Mouse (Mus musculus) layer of hippocampus, postnatal 14 days (tissue): Measurements from ENCODE around the gene Maff. TPM values are rescaled to one million over a fixed set of nuclear protein-coding genes. Genes with fewer than 3 reads are reported as not detected.
A peak's percentile ranks its signal among the peaks of the same experiment; 100 is the strongest.

ENCODE experiments used
- DNase-seq, 2 experiments: peaks; one replicate each; pipeline ENCODE4 v3.0.0; 2021 to 2022; ENCODE audit warnings: low spot score in 2 of 2, mixed read lengths in 1 of 2
- long read RNA-seq, 2 experiments: library from polyadenylated mRNA; stranded (forward); transcript quantifications; one replicate each; pipeline ENCODE4 v2.0.0; 2021
- total RNA-seq, 2 experiments: library from RNA; stranded (reverse); gene quantifications; 2 replicates each; pipeline ENCODE4 v1.2.3; 2021

Maff gene
- 1 to 10 TPM; 1.7 to 2.0 TPM for total RNA-seq
- long read RNA-seq, experiment 1: 0 reads
- long read RNA-seq, experiment 2, partial matches to known transcripts: 0 of 1 reads
- long read RNA-seq, experiment 2, other reads (novel, unspliced or antisense): 0 of 1 reads

GRCm38 (mm10) chr15:79346051-79346793 is at the start of gene Maff:
Gene Maff, plus strand, starts transcription at chr15:79346621.
- no peak for DNase-seq

DNA sequence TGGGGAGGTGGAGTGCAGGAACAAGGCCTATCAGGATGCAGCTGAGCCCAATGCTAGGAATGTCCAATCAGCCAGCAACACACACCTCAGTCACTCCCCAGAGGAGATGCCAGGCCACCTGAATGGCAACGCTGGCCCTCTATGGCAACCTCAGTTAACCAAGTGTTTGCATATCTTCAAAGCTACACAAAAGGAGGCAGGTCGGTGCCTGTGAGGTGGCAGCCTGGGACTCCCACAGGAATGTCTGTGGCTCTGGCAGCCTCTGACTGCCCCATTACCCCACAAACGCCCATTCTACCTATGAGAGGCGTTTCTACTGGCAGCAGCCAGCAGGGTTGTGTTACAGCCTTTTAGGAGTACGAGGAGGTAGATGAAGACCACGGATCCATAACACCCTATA is 47.9 kb upstream of the Maff start:
- DNase-seq: no peak

- DNase-seq: no peak
Measured at GRCm38 (mm10) chr15:79299563-79300155, 46.8 kb upstream of the Maff start.

DNA sequence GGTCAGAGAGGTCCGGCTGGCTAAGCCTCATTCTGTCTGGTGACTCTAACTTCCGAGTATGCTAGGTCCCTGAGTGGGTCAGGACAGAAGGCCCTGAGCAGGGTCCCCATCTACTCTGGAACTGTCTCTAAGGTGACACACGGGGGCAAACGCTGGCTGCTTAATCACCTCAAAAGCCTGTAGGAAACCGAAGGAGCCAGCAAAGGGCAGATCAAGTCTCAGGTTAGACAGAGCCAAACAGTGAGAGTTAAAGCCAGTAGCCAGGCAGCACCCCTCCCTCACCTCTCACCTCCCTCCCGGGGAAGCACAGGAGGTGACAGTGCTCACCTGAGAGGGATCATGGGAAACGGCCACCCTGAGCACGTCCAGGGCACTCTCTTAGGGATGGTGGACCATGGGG is 42.7 kb upstream of the Maff start:
- no peak for DNase-seq

DNA sequence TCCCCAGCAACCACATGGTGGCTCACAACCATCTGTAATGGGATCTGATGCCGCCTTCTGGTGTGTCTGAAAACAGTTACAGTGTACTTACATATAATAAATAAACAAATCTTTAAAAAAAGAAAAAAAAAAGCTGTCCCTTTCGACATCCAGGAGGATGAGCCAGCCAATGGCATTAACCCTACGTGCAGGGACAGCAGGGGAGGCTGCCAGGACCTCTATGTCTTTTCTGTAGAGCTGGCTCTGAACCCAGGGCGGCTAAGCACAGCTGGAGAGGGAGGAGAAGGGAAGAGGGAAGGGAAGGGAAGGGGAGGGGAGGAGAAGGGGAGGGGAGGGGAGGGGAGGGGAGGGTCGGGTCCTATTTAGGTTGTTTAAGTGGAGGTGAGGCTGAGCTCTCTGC is 41.6 kb upstream of the Maff start:
- no peak for DNase-seq

DNA sequence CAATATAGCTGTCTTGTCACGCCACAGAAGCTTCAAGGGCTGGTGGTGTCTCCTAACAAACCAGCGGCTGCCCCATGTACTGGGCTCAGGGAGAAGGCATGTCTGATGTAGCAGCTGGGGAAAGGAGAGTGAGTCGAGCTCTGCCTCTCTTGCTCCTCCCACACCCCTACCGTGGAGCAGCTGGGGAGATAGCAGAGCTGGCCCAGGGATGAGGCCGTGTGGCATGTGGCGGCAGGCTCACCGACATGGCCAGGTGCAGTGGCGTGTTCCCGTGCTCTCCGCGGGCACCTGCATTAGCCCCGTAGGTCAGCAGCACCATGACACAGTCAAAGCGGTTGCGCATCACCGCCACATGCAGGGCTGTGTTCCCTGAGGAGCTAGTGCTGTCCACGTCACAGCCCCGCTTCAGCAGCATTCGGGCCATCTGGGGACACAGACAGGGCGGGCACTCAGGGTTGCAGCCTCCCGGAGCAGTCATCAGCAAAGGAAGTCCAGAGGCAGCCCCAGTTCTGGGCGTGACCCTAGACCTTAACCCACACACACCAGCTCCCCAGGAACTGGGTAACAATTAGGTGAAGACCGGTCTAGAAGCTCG is 40.3 kb upstream of the Maff start:
- no peak for DNase-seq

- DNase-seq: no peak
Measured at GRCm38 (mm10) chr15:79307861-79308260, 38.6 kb upstream of the Maff start.

DNA sequence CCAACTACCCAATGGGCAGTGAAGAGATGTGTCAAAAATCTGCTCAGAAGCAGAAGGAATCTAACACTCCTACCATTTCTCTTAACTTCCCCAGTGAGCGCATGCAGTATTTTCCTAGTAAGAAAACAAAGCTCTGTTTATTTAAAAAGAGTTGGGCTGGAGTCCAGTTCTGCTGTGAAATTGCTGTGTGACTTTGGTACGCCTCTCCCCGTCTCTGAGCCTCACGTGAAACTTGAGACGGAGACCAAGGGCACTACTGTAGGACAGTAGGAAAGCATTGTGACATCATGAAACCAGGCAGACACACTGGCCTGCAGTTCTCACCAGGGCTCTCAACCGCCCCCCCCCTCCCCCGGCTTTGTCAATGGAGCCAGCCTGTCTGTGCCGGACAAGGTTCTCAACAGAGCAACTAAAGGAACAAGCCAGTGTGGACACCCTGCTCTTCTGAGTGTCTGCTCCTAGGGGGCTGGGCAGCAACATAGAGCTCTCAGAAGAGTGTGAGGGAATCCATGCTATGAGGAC is 32.5 kb upstream of the Maff start:
- DNase-seq: no peak

GRCm38 (mm10) chr15:79321733-79322190 is 24.7 kb upstream of the Maff start:
- DNase-seq: no peak

- DNase-seq: no peak
Measured at GRCm38 (mm10) chr15:79322281-79322990, 24.0 kb upstream of the Maff start.

GRCm38 (mm10) chr15:79322991-79323790 is 23.2 kb upstream of the Maff start:
- DNase-seq: no peak

DNA sequence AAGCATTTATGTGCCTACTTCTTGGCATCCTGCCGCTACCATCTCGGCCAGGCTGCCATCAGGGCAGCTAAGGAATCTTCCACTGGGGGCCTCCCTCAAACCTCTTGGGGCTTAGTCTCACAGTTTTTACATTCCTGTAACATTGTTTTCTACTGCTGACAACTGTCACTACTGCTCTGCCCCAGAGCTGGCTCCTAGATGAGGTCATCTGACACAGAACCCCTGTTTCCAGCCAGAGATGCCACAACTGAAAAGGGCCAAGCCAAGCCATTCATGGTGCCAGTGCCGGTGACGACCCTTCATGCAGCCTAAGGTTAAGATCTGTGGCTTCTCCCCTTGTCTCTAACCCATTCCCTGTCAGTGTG is 22.6 kb upstream of the Maff start:
- DNase-seq: no peak

- DNase-seq: no peak
Measured at GRCm38 (mm10) chr15:79324373-79324772, 22.0 kb upstream of the Maff start.

- DNase-seq: no peak
Measured at GRCm38 (mm10) chr15:79325742-79326141, 20.7 kb upstream of the Maff start.

DNA sequence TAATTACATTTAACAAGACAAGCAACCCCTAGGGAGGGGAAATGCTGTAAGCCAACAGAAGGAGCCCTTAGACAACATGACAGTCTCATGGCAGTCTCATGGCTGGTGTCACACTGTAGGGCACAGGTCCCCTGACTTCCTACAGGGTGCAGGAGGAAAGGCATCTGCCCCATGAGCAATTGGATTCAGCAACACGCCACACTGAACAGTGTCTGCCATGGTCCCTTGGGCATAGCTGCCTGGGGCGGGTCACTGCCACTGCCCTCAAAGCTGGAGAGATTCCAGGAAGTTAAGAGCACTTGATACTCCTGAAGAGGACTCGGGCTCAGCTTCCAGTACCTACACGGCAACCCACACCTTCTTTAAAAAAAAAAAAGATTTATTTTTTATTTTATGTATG is 20.2 kb upstream of the Maff start:
- no peak for DNase-seq

DNA sequence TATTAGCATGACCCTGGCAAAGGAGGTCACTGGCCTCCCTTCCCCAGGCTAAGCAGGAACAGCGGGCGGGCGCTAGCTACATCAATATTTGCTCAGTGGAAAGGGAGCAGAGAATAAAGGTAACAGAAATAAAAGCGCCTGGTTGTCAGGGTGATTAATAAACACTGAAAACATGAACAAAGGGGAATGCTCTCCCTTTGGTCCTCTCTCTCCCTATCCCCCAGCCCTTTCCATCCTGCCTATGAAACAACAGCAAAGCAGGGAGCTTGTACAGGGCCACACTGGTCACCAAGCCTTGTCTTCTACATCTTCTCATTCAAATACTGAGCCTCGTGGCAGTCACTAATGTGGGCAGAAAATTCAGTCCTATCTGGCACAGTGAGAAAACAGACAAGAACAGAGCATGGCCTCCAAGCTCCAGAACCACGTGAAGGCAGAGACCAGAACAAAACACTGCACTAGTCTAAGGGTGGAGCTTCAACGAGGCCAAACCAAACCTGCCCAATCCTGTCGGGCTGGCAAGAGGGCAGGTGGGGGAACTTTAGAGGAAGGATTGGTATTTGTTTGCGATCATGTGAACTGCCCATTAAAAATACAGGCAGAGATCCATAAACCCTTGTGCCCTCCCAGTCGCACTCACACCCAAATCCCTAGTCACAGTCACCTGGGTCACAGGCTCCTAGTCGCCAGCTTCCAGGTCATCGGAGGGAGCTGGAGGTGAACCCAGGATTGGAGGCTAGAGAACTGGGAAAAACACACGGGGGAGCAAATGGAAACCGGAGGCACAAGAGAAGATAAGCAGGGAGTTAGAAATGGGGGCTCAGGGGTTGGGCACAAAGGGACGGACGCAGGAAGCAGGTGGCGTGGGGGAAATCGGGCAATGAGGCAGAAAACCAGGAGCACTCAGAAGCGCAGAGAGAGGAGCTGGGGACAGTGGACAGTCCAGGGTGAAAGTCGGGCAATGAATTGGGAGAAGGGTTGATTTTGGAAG is 19.2 kb upstream of the Maff start:
- peak; percentile 52 to 54 for DNase-seq

DNA sequence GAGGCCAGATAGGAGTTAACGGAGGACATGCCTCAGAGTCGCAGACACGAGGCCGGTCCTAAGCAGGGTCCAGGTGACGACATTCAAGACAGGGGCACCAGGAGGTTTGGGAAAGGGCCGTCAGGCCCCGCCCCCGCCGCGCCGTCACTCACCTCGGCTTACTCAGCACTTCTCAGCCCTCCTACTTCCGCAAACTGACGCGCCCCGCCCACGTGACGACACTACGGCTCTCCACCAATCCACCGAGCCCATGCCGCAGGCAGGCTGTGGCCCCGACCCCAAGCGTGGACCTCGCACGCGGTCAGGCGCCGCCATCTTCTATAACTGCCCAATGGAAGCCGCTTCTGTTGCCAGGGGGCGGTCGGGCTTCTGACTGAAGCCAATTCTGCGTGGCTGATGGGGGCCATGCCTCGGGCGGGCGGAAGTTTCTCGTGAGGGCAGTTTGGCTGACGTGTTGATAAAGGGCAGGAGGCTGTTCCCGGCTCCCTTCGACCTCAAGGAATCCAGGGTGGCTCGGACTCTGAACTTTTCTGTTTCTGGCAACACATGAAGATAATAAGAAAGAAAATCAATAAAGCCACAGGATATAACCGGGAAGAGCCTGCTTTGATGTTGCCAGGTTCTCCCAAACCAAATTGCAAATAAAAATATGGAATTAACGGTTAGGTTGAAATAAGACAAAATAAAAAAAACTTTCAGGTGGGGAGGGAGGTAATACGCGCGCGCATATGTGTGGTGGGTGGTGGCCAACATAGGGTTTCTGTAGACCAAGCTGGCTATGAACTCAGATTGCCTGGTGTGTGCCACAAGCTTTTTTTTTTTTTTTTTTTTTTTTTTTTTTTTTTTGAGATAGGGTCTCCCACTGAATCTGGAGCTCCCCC is 18.1 kb upstream of the Maff start, which contains the start of gene Pla2g6:
Pla2g6 (minus strand) TSS at position 333 of the 881 bp plus-strand sequence.
- peak; percentile 97 to 98 for DNase-seq

DNA sequence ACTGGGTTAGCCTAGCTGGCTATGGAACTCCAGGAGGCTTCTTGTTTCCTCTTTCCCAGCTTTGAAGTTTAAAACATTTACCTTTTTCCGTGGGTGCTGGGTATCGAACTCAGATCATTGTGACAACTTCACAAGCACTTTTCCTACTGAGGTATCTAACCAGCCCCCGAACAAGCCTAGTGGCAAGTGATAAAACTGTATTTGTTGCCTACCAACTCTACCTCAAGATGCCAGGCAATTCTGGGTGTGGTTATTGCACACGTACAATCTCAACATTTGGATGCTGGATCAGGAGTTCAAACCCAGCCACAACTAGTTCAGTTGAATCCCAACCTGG is 17.5 kb upstream of the Maff start:
- no peak for DNase-seq
